ENCODE assay signal across 25 mouse cellular contexts in genomic region chr10:88488629-88489028, GRCm38 (mm10). TPM values are rescaled to one million over a fixed set of nuclear protein-coding genes. Genes with fewer than 3 reads are reported as not detected.
DNase-seq lines count a peak whose midpoint lies in the region; ATAC-seq and TF ChIP-seq lines count a peak whose summit lies in the region.
"Had no signal": no experiment of that assay in that cellular context is flagged by ENCODE, and none has a peak within 500 bp of the region (broad histone marks: within the 10 kb centered on the region; RNA-seq: fewer than 3 reads in every experiment).

No protein-coding gene starts in this region.

- no peak overlapping the region for H3K4me2 ChIP-seq in kidney, embryonic 15.5 days
- no peak overlapping the region for H3K4me2 ChIP-seq in kidney, postnatal 0 days (ENCODE audit: low read length)
- H3K4me2 ChIP-seq: embryonic facial prominence, embryonic 12.5 days; forebrain, embryonic 13.5 days; forebrain, embryonic 15.5 days had no signal

- no peak overlapping the region for H3K9ac ChIP-seq in kidney, embryonic 15.5 days
- H3K9ac ChIP-seq in kidney, postnatal 0 days (ENCODE audit: low read depth, low read length) = no peak overlapping the region
- H3K9ac ChIP-seq: embryonic facial prominence, embryonic 12.5 days; forebrain, embryonic 13.5 days; forebrain, embryonic 15.5 days had no signal

- H3K4me1 ChIP-seq in kidney, embryonic 15.5 days = peaks cover 12% of the 10 kb centered on the region
- H3K4me1 ChIP-seq in kidney, postnatal 0 days (replicated peaks; ENCODE audit: insufficient read depth, low read length) = no peaks in the 10 kb centered on the region
- H3K4me1 ChIP-seq: embryonic facial prominence, embryonic 10.5 days; embryonic facial prominence, embryonic 12.5 days; forebrain, embryonic 13.5 days; forebrain, embryonic 15.5 days had no signal

- H3K36me3 ChIP-seq in kidney, embryonic 15.5 days = peaks cover 24% of the 10 kb centered on the region
- no peaks in the 10 kb centered on the region for H3K36me3 ChIP-seq in kidney, postnatal 0 days (ENCODE audit: insufficient read depth, low read length)
- H3K36me3 ChIP-seq: embryonic facial prominence, embryonic 12.5 days; forebrain, embryonic 15.5 days; G1E had no signal

- H3K27ac ChIP-seq in gastrocnemius, adult 2 months = peak overlapping the region; percentile 85; the same call in 1 of the 2 replicates
- no peak overlapping the region for H3K27ac ChIP-seq in kidney, embryonic 15.5 days
- H3K27ac ChIP-seq in kidney, postnatal 0 days = no peak overlapping the region
- H3K27ac ChIP-seq: embryonic facial prominence, embryonic 10.5 days; embryonic facial prominence, embryonic 12.5 days; forebrain, embryonic 13.5 days; forebrain, embryonic 15.5 days had no signal

- no peaks in the 10 kb centered on the region for H3K9me3 ChIP-seq in kidney, embryonic 15.5 days (replicated peaks)
- H3K9me3 ChIP-seq in kidney, postnatal 0 days (replicated peaks; ENCODE audit: low read length) = no peaks in the 10 kb centered on the region
- H3K9me3 ChIP-seq: embryonic facial prominence, embryonic 10.5 days; embryonic facial prominence, embryonic 12.5 days; forebrain, embryonic 13.5 days; forebrain, embryonic 15.5 days; G1E had no signal

- no peak overlapping the region for H3K4me3 ChIP-seq in gastrocnemius, adult 2 months
- H3K4me3 ChIP-seq in kidney, embryonic 15.5 days (replicated peaks) = no peak overlapping the region
- H3K4me3 ChIP-seq in kidney, postnatal 0 days (replicated peaks; ENCODE audit: low read depth, low read length) = no peak overlapping the region
- H3K4me3 ChIP-seq: embryonic facial prominence, embryonic 10.5 days; embryonic facial prominence, embryonic 12.5 days; forebrain, embryonic 13.5 days; forebrain, embryonic 15.5 days had no signal

- intact Hi-C loops in gastrocnemius, adult 2 months (cut with DNase I) = no loop called here
- intact Hi-C loops in gastrocnemius, postnatal 36 days (cut with DNase I) = no loop called here

- WGBS in kidney, embryonic 15.5 days = 64% methylated on average over 5 of the region's 5 CpGs
- WGBS in kidney, postnatal 0 days = 55% methylated on average over 5 of the region's 5 CpGs

- no peak for TF ChIP-seq CTCF in gastrocnemius, adult 2 months (IDR thresholded peaks at IDR 0.05)
- no peak for TF ChIP-seq CTCF in kidney, postnatal 0 days (IDR thresholded peaks at IDR 0.05; ENCODE audit: low read depth)

- H3K27me3 ChIP-seq in kidney, embryonic 15.5 days = no peaks in the 10 kb centered on the region
- H3K27me3 ChIP-seq in kidney, postnatal 0 days (ENCODE audit: insufficient read depth, low read length) = no peaks in the 10 kb centered on the region
- H3K27me3 ChIP-seq: CH12.LX; embryonic facial prominence, embryonic 12.5 days; forebrain, embryonic 13.5 days; forebrain, embryonic 15.5 days; Patski had no signal

- ATAC-seq in kidney, embryonic 15.5 days (replicated peaks; ENCODE audit: low FRiP score) = peak; percentile 62; the same call in 1 of the 2 replicates
- ATAC-seq in kidney, postnatal 0 days (replicated peaks; ENCODE audit: low FRiP score, low read depth) = no peak
- ATAC-seq: activated CD4-positive, CD25-positive, alpha-beta regulatory T cell, adult 4 months; CD4-positive, CD25-positive, alpha-beta regulatory T cell, adult 4 months; forebrain, embryonic 13.5 days; forebrain, embryonic 15.5 days; Patski had no signal

- no peak for DNase-seq in gastrocnemius, adult 2 months
- DNase-seq in gastrocnemius, postnatal 36 days = no peak
- DNase-seq in kidney, adult 9 months = no peak
- peak; percentile 57 for DNase-seq in kidney, postnatal 0 days (ENCODE audit: low spot score)
- DNase-seq in kidney, postnatal 10 days = no peak
- DNase-seq: adrenal gland, adult 8-10 months; adrenal gland, postnatal 14 days; adrenal gland, postnatal 36 days; B cell, adult 2 months; cerebellum, adult 11-12 months; cerebellum, adult 2 months; cerebellum, adult 9-10 months; cerebellum, postnatal 10 days; cerebellum, postnatal 25 days had no signal

RNA-seq across cellular contexts. Expression of gene Chpt1, which starts 15.2 kb away (rescaled TPM):
- 100 to 1,000 TPM in 1 of 2 experiments, 10 to 100 TPM in 1; 85.2 to 129 TPM for total RNA-seq in gastrocnemius, adult 2 months (2021)
- total RNA-seq in gastrocnemius, postnatal 36 days (2021) = 10 to 100 TPM; 86.1 to 98.1 TPM
- 42.5 and 55.4 TPM in 2 replicates for polyA plus RNA-seq in kidney, embryonic 15.5 days (2015; fragmentation: Nextera tagmentation; extraction: Ambion mirVana)
- 246 and 283 TPM in 2 replicates for polyA plus RNA-seq in kidney, postnatal 0 days (2015; fragmentation: Nextera tagmentation; extraction: Ambion mirVana)

RNA-seq across cellular contexts. Expression of gene Sycp3, which starts 29.3 kb away (rescaled TPM):
- total RNA-seq in gastrocnemius, adult 2 months (2021) = not detected
- total RNA-seq in gastrocnemius, postnatal 36 days (2021) = not detected
- polyA plus RNA-seq in kidney, embryonic 15.5 days (2015; fragmentation: Nextera tagmentation; extraction: Ambion mirVana) = 0.23 and 0.24 TPM in 2 replicates
- 0.16 TPM in 1 of 2 replicates, not detected in the other for polyA plus RNA-seq in kidney, postnatal 0 days (2015; fragmentation: Nextera tagmentation; extraction: Ambion mirVana)
- total RNA-seq: CH12.LX had no signal
- polyA plus RNA-seq: activated CD4-positive, CD25-positive, alpha-beta regulatory T cell, adult 4 months; CD4-positive, CD25-positive, alpha-beta regulatory T cell, adult 4 months; embryonic facial prominence, embryonic 14.5 days; forebrain, embryonic 13.5 days; G1E; Patski had no signal
